Mouse (Mus musculus) CH12.LX (cell line): Measurements from ENCODE around the gene Itsn1.

ENCODE experiments used
- CHD2 ChIP-seq: IDR thresholded peaks from 2 replicates; pipeline ENCODE4 v1.6.1; 2011; ENCODE audit warnings: low read length, improper control_type of control experiment
- CTCF ChIP-seq, 2 experiments: IDR thresholded peaks in 1 of 2; conservative IDR thresholded peaks in 1 of 2; 2 replicates each; pipeline ENCODE4 v1.5.1; 2011 to 2012; ENCODE audit warnings: low read depth in 2 of 2, low read length in 2 of 2, improper control_type of control experiment in 1 of 2, inconsistent platforms in 1 of 2, mild to moderate bottlenecking in 1 of 2, moderate library complexity in 1 of 2
- E2F4 ChIP-seq: IDR thresholded peaks from 2 replicates; pipeline ENCODE4 v1.6.1; 2011; ENCODE audit warnings: low read depth, low read length, improper control_type of control experiment; ENCODE audit not compliant: insufficient replicate concordance
- ELF1 ChIP-seq: IDR thresholded peaks from 2 replicates; pipeline ENCODE4 v1.6.1; 2014; ENCODE audit warnings: low read depth, mild to moderate bottlenecking, inconsistent platforms, low read length, improper control_type of control experiment
- EP300 ChIP-seq: IDR thresholded peaks from 2 replicates; pipeline ENCODE4 v1.6.1; 2011; ENCODE audit warnings: low read length, improper control_type of control experiment
- POLR2A ChIP-seq: IDR thresholded peaks from 2 replicates; pipeline ENCODE4 v1.6.1; 2011; ENCODE audit warnings: low read depth, mild to moderate bottlenecking, improper control_type of control experiment, low read length
- POLR2AphosphoS2 ChIP-seq: IDR thresholded peaks from 2 replicates; pipeline ENCODE4 v1.6.1; 2011; ENCODE audit warnings: low read depth, low read length, improper control_type of control experiment
- SIN3A ChIP-seq: IDR thresholded peaks from 2 replicates; pipeline ENCODE4 v1.6.1; 2012; ENCODE audit warnings: low read length, improper control_type of control experiment, inconsistent platforms
- USF1 ChIP-seq: IDR thresholded peaks from 2 replicates; pipeline ENCODE4 v1.6.1; 2014; ENCODE audit warnings: low read depth, mild to moderate bottlenecking, inconsistent platforms, low read length, improper control_type of control experiment
- ZKSCAN1 ChIP-seq: IDR thresholded peaks from 2 replicates; pipeline ENCODE4 v1.6.1; 2012; ENCODE audit warnings: low read depth, inconsistent platforms, low read length, improper control_type of control experiment, borderline replicate concordance
- ZNF384 ChIP-seq: IDR thresholded peaks from 2 replicates; pipeline ENCODE4 v1.6.1; 2012; ENCODE audit warnings: low read depth, low read length, improper control_type of control experiment, inconsistent platforms

GRCm38 (mm10) chr16:91688619-91689334 lies 40.3 kb upstream of the Itsn1 start, which contains the start of gene Donson:
- TF ChIP-seq POLR2AphosphoS2 (peak; percentile 91), E2F4 (no peak), CTCF (conservative IDR thresholded peaks at IDR 0.05 in 1 of 2, IDR thresholded peaks at IDR 0.05 in 1 of 2; ENCODE audit: low read depth in 2 of 2, low read length in 2 of 2) (no peak; a peak in 1 of 4 replicates), CHD2 (peak; percentile 31; the same call in 1 of the 2 replicates), POLR2A (peak; percentile 91), USF1 (no peak), ZNF384 (no peak), SIN3A (peak; percentile 32; the same call in 1 of the 2 replicates), ZKSCAN1 (no peak), EP300 (no peak), ELF1 (peak; percentile 92)
